Mouse (Mus musculus): ENCODE data around the gene Olfr697.
"Not testable (repeated sequence)": the region's sequence is repeated elsewhere in the genome, so short reads cannot be mapped to it uniquely, and the experiment has no call there.

The Olfr697 gene

GRCm38 (mm10) chr7:106742343-106742742 is at the start of gene Olfr697:
Gene Olfr697 (minus strand): TSS chr7:106742443.
- DNase-seq (ENCODE audit: low spot score), result no peak

DNA sequence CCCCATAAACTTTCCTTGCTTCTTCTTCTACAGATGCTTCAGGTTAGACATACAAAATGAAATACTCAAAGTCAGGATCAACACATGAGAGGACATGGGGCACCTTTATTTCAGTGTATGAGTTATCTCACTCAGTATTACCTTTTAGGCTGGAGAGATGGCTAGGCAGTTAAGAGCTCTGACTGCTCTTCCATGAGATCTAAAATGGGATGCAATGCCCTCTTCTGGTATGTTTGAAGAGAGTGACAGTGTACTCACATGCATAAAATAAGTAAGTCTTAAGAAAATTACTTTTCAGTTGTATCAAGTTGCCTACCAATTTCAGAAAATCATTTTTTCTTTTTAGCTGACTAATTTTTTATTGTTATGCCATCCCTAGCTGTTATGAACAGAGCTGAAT is 46.1 kb upstream of the Olfr697 start:
- DNase-seq (ENCODE audit: low spot score), result no peak

- not testable (repeated sequence) for DNase-seq (ENCODE audit: low spot score)
Observed at GRCm38 (mm10) chr7:106761008-106761407, 18.8 kb upstream of the Olfr697 start.

DNA sequence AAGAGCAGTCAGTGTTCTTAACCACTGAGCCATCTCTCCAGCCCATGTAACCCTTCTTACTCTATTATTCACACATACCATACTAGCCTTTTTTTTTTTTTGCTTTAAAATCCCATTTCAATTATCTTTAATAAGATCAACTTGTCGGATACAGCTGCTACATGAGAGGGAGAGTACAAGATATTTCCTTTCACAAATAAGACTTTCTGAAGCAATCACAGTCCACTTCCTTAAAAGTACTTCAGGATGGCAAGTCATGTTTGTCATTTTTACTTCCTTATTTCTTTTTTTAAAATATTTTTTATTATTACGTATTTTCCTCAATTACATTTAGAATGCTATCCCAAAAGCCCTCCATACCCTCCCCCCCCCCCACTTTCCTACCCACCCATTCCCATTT is 16.6 kb upstream of the Olfr697 start:
- DNase-seq (ENCODE audit: low spot score), result no peak

GRCm38 (mm10) chr7:106755297-106755696 is 13.1 kb upstream of the Olfr697 start, which contains the start of gene Olfr698:
Gene Olfr698 (minus strand): TSS chr7:106755397.
- DNase-seq (ENCODE audit: low spot score), result no peak

DNA sequence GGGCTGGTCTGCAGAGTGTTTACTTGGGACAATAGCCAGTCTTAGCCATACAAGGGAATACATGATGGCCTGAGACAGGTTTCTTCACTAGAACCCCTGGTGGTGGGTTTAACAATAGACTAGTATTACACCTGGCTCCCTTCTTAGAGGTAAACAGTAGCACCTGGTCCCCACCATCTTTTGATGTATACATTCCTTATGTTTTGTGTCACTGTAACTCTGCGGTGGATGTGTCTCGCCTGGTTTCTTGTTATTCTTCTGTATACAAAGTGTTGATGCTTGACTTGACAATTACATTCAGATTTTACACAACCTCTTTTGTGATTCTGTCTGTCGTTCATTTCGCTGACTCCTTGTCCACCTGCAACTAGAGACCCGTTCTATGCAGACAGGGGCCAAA is 3.6 kb upstream of the Olfr697 start:
- DNase-seq (ENCODE audit: low spot score), result no peak

- no peak for DNase-seq (ENCODE audit: low spot score)
Observed at GRCm38 (mm10) chr7:106737028-106737427, 5.2 kb downstream of the Olfr697 start.

- no peak for DNase-seq (ENCODE audit: low spot score)
Observed at GRCm38 (mm10) chr7:106733717-106734116, 8.5 kb downstream of the Olfr697 start.

- not testable (repeated sequence) for DNase-seq (ENCODE audit: low spot score)
Observed at GRCm38 (mm10) chr7:106725654-106726053, 16.6 kb downstream of the Olfr697 start.

DNA sequence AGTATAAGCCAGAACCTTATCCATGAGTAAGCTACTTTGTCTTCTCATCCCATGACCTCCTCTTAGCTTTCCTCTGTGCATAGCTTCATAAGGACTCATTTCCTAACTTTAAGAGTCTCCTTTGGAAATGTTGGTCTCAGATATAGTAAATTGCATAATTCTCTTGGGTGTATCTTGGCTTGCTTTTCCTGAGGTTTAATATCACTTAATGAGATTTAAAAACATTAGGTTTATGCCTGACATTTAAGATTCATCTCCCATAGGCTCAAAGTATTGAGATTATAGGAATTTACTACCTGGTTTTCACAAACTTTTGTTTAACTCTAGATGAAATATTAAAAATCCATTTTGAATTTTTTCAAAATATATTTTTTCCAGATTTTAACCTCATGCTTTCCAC is 25.9 kb downstream of the Olfr697 start, which contains the start of gene Olfr695:
Olfr695 (minus strand) TSS at position 101 of the 400 bp plus-strand sequence.
- no peak for DNase-seq (ENCODE audit: low spot score)

DNA sequence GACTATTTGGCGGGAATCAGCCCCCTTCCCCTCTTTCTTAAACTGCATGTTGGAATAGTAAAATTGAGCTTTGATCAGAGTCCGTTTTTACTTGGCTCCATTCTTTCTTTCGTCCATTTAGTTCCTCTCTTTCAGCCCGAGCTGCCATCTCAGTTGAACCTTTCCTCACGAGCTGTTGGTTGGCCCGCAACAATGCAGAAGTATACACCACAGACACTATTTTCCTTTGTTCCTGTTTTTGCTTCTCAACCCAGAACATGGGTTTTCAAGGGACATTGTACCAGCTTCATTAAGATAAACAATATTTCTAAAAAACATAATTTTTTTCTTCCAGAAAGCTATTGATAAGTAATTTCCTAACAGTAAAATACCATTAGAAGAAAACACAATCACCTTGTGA is 30.8 kb downstream of the Olfr697 start:
- DNase-seq (ENCODE audit: low spot score), result no peak

- not testable (repeated sequence) for DNase-seq (ENCODE audit: low spot score)
Observed at GRCm38 (mm10) chr7:106707705-106708104, 34.5 kb downstream of the Olfr697 start.

DNA sequence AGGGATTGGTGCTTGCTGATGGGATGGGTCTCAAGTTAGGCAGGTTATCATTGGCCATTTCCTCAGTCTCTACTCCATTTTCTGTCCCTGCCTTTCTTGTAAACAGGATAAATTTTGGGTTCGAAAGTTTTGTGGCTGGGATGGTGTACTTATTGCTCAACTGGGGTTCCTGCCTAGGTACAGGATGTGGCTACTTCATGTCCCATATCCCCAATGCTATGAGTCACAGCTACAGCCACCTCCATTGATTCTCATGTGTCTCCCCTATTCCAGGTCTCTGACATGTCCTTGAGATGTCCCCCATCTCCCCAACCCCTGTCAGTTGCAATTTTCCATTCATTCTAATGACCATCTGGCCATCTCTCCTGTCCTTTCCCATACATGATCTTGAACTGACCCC is 45.4 kb downstream of the Olfr697 start:
- no peak for DNase-seq (ENCODE audit: low spot score)

GRCm38 (mm10) chr7:106692976-106693375 is 49.3 kb downstream of the Olfr697 start:
- no peak for DNase-seq (ENCODE audit: low spot score)

- no peak for DNase-seq (ENCODE audit: low spot score)
Observed at GRCm38 (mm10) chr7:106691714-106692113, 50.5 kb downstream of the Olfr697 start, which contains the start of gene Olfr694. Gene Olfr694 (minus strand): TSS chr7:106691814.

Data from embryo, embryonic 10 days (tissue).